Mouse (Mus musculus) kidney, embryonic 15.5 days (tissue): ENCODE measurements around the gene Coro1a. TPM values are rescaled to one million over a fixed set of nuclear protein-coding genes. Genes with fewer than 3 reads are reported as not detected.
"Not testable (repeated sequence)": the region's sequence is repeated elsewhere in the genome, so short reads cannot be mapped to it uniquely, and the experiment has no call there.

Experiments used
- ATAC-seq: fragments of 200-750 bp; cut with Nextera tagmentation; replicated peaks from 2 replicates; pipeline ENCODE4 v1.8.0; 2017; ENCODE audit warnings: moderate TSS enrichment; ENCODE audit not compliant: low FRiP score
- H3K27ac ChIP-seq: fragments of 300-500 bp; sonication (generic); 2 replicates; pipeline ENCODE4 v1.5.1; 2015; ENCODE audit warnings: mild to moderate bottlenecking, inconsistent platforms
- H3K27me3 ChIP-seq: fragments of 300-500 bp; sonication (generic); 2 replicates; pipeline ENCODE4 v1.6.1; 2015; ENCODE audit warnings: inconsistent platforms
- H3K36me3 ChIP-seq: fragments of 300-500 bp; sonication (generic); 2 replicates; pipeline ENCODE4 v1.6.1; 2015; ENCODE audit warnings: inconsistent platforms
- H3K4me1 ChIP-seq: fragments of 300-500 bp; sonication (generic); 2 replicates; pipeline ENCODE4 v1.6.1; 2015; ENCODE audit warnings: inconsistent platforms
- H3K4me2 ChIP-seq: fragments of 300-500 bp; sonication (generic); 2 replicates; pipeline ENCODE4 v1.6.1; 2015; ENCODE audit warnings: moderate library complexity, mild to moderate bottlenecking, inconsistent platforms
- H3K4me3 ChIP-seq: fragments of 300-500 bp; sonication (generic); replicated peaks from 2 replicates; pipeline ENCODE4 v1.5.1; 2015; ENCODE audit warnings: mild to moderate bottlenecking, inconsistent platforms
- H3K9ac ChIP-seq: fragments of 300-500 bp; sonication (generic); 2 replicates; pipeline ENCODE4 v1.6.1; 2015; ENCODE audit warnings: mild to moderate bottlenecking, inconsistent platforms
- H3K9me3 ChIP-seq: fragments of 300-500 bp; sonication (generic); replicated peaks from 2 replicates; pipeline ENCODE4 v1.6.1; 2016; ENCODE audit warnings: inconsistent platforms
- WGBS: fragments of 180-500 bp; shearing (Covaris S2); methylation state at CpG from one replicate; pipeline ENCODE4 v1.1.7; 2015; ENCODE audit warnings: mixed read lengths; 5-methylcytosine and 5-hydroxymethylcytosine counted together
- polyA plus RNA-seq: library from polyadenylated mRNA; unstranded; fragments of >200 nt; fragmentation: Nextera tagmentation; extraction: Ambion mirVana; gene quantifications from 2 replicates; pipeline ENCODE4 v1.2.1, GENCODE M21; 2015

Gene Coro1a
- polyA plus RNA-seq, 1 experiment from 2014 or later = 24.3 TPM

DNA sequence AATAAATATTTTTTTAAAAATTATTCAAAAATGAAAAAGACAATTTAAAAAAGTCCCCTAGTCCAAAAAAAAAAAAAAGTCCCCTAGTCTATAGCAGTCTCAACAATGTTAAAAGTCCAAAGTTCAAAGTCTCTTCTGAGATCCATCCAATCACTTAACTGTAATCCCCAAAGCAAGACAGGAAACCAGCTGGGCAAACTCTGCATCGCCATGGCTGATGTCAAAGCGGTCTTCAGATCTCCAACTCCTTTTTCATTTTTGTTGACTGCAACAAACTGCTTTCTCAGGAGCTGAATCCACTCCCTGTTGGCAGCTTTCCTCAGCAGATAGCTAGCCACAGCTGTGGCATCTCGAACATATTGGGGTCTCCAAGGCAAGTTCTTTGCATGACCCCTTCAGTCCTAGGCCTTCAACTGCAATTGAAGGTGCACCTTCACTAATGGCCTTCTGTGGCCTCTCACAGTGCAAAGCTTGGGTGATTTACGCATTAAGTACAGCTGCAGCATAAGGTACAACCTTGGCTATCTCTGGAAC, 22.7 kb upstream of the Coro1a start:
- H3K27ac ChIP-seq, H3K36me3 ChIP-seq, H3K4me3 ChIP-seq, H3K9me3 ChIP-seq, ATAC-seq, H3K4me2 ChIP-seq, H3K4me1 ChIP-seq, H3K27me3 ChIP-seq, H3K9ac ChIP-seq: not testable (repeated sequence)
- WGBS = 77% methylated on average over 4 of the region's 4 CpGs

DNA sequence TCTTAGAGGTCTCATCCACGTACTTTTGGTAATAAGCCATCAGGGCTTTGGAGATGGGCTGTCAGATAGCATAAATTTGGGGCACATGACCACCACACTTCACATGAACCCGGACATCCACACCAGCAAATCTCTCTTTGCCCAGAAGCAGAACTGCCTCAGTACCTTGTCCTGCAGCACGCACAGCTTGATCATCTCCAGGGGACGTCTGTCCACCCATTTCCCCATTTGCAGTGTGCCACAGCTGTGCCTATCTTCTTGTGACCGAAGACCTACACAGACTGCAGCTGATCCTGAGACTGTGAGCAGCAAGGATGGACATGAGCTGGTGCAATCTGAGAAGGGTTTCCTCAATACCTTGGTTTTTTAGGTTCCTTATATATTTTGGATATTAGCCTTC, 18.1 kb upstream of the Coro1a start:
- H3K27me3 ChIP-seq = no peaks in the 10 kb centered on the region
- no peaks in the 10 kb centered on the region for H3K9me3 ChIP-seq
- no peaks in the 10 kb centered on the region for H3K36me3 ChIP-seq
- H3K9ac ChIP-seq = no peak overlapping the region
- WGBS = 80% methylated on average over 5 of the region's 5 CpGs
- H3K27ac ChIP-seq = no peak overlapping the region
- no peaks in the 10 kb centered on the region for H3K4me1 ChIP-seq
- no peak for ATAC-seq
- H3K4me3 ChIP-seq = no peak overlapping the region
- H3K4me2 ChIP-seq = no peak overlapping the region

DNA sequence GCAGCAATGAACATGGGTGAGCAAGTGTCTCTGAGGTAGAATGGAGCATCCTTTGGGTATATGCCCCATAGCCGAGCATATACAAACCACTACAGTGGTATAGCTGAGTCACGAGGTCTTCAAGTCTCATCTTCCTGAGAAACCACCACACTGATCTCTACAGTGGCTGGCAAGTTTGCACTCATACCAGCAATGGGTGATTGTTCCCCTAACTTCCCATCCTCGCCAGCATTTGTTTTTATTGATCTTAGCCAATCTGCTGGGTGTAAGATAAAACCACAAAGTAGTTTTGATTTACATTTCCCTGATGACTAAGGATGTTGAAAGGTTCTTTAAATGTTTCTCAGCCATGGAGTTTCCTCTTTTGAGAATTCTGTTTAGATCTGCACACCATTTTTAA, 17.5 kb upstream of the Coro1a start:
- H3K27ac ChIP-seq = no peak overlapping the region
- H3K4me2 ChIP-seq = no peak overlapping the region
- H3K27me3 ChIP-seq = no peaks in the 10 kb centered on the region
- H3K9ac ChIP-seq = no peak overlapping the region
- no peak overlapping the region for H3K4me3 ChIP-seq
- no peaks in the 10 kb centered on the region for H3K4me1 ChIP-seq
- WGBS = 77% methylated on average over 3 of the region's 3 CpGs
- ATAC-seq = no peak
- no peaks in the 10 kb centered on the region for H3K36me3 ChIP-seq
- H3K9me3 ChIP-seq = no peaks in the 10 kb centered on the region

DNA sequence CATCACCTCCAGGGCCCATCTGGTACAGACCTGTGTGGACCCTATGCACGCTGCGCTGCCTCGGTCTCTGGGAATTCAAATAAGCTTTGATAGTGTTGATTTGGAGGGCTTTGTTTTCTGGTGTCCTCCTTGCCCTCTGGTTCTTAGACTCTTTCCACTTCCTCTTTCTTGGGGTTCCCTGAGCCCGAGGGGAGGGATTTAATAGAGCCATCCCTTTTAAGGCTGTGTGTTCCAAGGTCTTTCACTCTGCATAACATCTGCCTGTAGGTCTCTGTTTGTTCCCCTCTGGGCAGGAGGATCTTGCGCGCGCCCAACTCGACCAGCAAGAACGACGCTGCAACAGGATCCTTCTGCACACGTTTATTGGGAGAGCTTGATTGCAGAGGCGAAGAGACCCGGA, 14.0 kb upstream of the Coro1a start:
- Histone ChIP-seq H3K27me3 (no peaks in the 10 kb centered on the region), H3K36me3 (no peaks in the 10 kb centered on the region), H3K4me1 (no peaks in the 10 kb centered on the region), H3K27ac (no peak overlapping the region), H3K4me3 (no peak overlapping the region), H3K4me2 (no peak overlapping the region), H3K9ac (no peak overlapping the region), H3K9me3 (no peaks in the 10 kb centered on the region)
- no peak for ATAC-seq
- 89% methylated on average over 13 of the region's 13 CpGs for WGBS

DNA sequence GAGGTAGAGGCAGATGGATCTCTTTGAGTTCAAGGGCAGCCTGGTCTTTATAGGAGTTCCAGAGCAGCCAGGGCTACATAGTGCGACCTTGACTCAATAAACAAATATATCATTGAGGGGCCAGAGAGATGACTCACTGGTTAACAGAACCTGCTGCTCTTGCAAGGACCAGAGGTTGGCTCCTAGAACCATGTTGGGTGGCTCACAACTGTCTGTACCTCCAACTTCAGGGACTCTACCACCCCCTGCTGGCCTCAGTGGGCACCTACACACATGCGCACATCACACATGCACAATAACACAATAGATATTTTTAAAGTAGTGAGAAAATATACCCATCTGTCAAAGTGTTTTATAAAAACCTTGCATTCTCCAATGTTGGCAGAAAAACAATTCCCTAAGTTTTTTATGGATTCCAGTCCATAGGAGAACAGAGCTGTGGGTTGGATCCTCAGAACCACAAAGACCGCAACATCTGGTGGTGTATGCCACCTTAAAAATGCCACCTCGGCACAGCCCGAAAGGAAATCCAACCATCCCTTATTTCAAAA, 11.3 kb upstream of the Coro1a start:
- no peak overlapping the region for H3K4me3 ChIP-seq
- no peak for ATAC-seq
- no peaks in the 10 kb centered on the region for H3K36me3 ChIP-seq
- H3K27me3 ChIP-seq = no peaks in the 10 kb centered on the region
- no peak overlapping the region for H3K4me2 ChIP-seq
- no peaks in the 10 kb centered on the region for H3K4me1 ChIP-seq
- H3K9ac ChIP-seq = no peak overlapping the region
- H3K27ac ChIP-seq = no peak overlapping the region
- WGBS = 92% methylated on average over 5 of the region's 5 CpGs
- H3K9me3 ChIP-seq = no peaks in the 10 kb centered on the region

DNA sequence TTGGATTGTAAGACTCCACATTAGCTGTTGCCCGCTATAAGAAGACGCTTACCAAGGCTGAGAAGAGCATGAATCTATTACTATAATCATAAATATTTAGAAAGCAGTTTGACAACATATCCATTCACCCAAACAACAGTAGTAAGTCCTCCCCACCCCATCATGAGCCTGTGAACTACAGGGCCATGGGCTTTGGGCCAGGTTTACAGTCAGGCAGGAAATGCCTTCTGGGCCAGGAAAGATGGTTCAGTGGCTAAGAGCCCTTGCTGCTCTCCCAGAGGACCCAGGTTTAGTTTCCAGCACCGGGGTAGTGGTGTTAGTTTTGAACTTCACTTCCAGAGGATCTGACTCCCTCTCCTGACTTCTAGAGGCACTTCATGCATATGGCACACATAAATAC, 10.0 kb upstream of the Coro1a start:
- Histone ChIP-seq H3K4me1 (no peaks in the 10 kb centered on the region), H3K9ac (no peak overlapping the region), H3K36me3 (no peaks in the 10 kb centered on the region), H3K4me3 (no peak overlapping the region), H3K27ac (no peak overlapping the region), H3K4me2 (no peak overlapping the region), H3K9me3 (no peaks in the 10 kb centered on the region), H3K27me3 (no peaks in the 10 kb centered on the region)
- 84% methylated on average over 3 of the region's 3 CpGs for WGBS
- ATAC-seq = no peak

DNA sequence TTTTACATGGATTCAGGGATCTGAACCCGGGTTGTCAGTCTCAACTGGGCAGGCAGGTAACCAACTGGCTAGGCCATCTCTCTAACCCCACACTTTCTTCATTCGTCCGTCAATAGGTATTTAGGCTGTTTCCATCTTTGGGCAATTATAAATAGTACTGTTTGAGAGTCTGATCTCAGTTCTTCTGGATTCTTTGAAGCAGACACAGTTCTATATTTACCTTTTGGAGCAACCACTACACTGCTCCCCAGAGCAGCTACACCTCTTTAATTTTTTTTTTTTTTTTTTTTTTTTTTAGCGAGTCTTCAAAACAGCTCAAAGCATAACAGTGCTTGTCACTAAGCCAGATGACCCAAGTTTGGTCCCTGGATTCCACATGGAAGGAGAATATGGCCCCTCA, 8.1 kb upstream of the Coro1a start:
- no peak overlapping the region for H3K4me3 ChIP-seq
- no peak overlapping the region for H3K9ac ChIP-seq
- WGBS = 74% methylated on average over 4 of the region's 4 CpGs
- ATAC-seq = no peak
- no peak overlapping the region for H3K4me2 ChIP-seq
- no peaks in the 10 kb centered on the region for H3K9me3 ChIP-seq
- no peaks in the 10 kb centered on the region for H3K4me1 ChIP-seq
- no peaks in the 10 kb centered on the region for H3K27me3 ChIP-seq
- no peak overlapping the region for H3K27ac ChIP-seq
- H3K36me3 ChIP-seq = no peaks in the 10 kb centered on the region

DNA sequence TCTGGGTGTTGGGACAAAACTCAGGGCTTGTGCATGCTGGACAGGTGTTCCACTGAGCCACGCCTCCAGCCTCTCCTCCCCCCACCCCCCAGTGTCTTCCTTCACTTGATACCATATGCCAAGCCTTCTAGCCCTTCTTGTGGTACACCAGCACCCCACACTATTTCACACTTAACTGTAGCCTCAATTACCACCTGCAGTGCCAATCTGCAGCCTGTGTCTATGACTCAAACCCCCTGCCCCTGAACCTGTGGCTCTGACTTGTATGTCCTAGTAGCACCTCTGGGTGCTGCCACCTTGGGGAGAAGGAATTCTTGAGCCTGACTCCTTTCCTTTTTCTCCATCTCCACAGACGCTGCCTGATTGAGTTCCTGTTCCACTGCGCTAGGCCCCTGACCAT, 4.3 kb upstream of the Coro1a start:
- no peak overlapping the region for H3K9ac ChIP-seq
- no peak for ATAC-seq
- no peak overlapping the region for H3K4me3 ChIP-seq
- no peaks in the 10 kb centered on the region for H3K27me3 ChIP-seq
- H3K27ac ChIP-seq = no peak overlapping the region
- H3K36me3 ChIP-seq = no peaks in the 10 kb centered on the region
- no peaks in the 10 kb centered on the region for H3K9me3 ChIP-seq
- H3K4me1 ChIP-seq = no peaks in the 10 kb centered on the region
- WGBS = 72% methylated on average over 3 of the region's 3 CpGs
- H3K4me2 ChIP-seq = no peak overlapping the region

DNA sequence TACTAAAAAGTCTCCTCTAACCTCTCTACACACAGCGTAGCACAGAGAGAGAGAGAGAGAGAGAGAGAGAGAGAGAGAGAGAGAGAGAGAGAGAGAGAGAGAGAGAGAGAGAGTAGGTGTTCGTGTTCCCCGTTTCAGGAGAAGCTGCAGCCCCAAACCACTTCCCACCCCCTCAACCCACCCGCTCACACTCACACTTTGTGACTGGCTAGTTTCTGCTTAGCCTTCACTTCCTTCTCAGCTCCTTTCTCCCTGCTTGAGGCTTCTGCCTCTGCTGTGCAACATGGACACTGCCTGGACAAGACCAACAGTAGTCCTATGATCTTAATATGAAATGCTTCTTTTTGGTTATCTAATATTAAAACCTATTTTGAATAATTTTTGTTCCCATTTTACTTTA, 2.7 kb upstream of the Coro1a start:
- Histone ChIP-seq H3K4me3 (no peak overlapping the region), H3K36me3 (no peaks in the 10 kb centered on the region), H3K4me1 (no peaks in the 10 kb centered on the region; the same call in 1 of the 2 replicates)

DNA sequence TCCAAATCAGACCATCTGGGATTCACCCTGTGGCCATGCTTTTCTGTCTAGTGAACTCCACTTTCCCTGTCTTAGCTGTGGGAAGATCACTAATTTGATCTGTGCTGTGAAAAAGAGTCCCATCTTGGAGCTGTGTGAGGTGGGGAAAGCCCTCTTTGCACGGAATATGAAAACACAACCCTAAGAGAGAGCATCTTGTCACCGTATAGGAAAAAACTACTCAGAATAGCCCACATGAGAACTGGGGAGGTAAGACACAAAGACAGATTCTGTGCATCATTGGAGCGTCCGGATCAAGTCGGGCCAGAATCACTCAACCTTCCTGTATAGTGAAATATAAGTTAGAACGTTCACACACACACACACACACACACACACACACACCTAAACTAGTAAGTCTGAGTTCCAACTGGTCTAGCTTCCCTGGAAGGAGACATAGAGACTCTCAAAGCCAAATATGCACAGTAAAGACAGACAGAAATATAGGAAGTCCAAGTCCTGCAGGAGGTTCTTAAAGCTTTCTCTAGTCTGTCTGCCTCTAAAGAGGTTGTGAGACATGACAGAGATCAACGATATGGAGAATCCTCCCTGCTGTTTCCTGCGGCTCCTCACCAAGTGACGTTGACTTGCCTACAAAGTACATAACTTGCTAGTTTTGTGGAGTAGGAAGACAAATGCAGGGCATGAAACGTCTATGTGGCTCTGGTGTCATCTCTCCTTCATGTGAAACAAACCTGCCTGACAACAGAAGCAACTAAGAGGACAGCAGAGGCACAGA, 777 bp upstream of the Coro1a start:
- Histone ChIP-seq H3K9me3 (no peaks in the 10 kb centered on the region), H3K4me1 (peaks cover 17% of the 10 kb centered on the region), H3K27me3 (peaks cover 28% of the 10 kb centered on the region), H3K27ac (no peak overlapping the region), H3K4me3 (no peak overlapping the region), H3K36me3 (no peaks in the 10 kb centered on the region), H3K9ac (no peak overlapping the region), H3K4me2 (no peak overlapping the region)
- no peak for ATAC-seq
- WGBS = 83% methylated on average over 10 of the region's 10 CpGs

More for the DNA sequence above, 2.7 kb upstream of the Coro1a start:
- no peak for ATAC-seq
- Histone ChIP-seq H3K9ac (no peak overlapping the region), H3K27ac (no peak overlapping the region), H3K27me3 (peaks cover 10% of the 10 kb centered on the region), H3K9me3 (no peaks in the 10 kb centered on the region), H3K4me2 (no peak overlapping the region)
- 63% methylated on average over 4 of the region's 4 CpGs for WGBS

DNA sequence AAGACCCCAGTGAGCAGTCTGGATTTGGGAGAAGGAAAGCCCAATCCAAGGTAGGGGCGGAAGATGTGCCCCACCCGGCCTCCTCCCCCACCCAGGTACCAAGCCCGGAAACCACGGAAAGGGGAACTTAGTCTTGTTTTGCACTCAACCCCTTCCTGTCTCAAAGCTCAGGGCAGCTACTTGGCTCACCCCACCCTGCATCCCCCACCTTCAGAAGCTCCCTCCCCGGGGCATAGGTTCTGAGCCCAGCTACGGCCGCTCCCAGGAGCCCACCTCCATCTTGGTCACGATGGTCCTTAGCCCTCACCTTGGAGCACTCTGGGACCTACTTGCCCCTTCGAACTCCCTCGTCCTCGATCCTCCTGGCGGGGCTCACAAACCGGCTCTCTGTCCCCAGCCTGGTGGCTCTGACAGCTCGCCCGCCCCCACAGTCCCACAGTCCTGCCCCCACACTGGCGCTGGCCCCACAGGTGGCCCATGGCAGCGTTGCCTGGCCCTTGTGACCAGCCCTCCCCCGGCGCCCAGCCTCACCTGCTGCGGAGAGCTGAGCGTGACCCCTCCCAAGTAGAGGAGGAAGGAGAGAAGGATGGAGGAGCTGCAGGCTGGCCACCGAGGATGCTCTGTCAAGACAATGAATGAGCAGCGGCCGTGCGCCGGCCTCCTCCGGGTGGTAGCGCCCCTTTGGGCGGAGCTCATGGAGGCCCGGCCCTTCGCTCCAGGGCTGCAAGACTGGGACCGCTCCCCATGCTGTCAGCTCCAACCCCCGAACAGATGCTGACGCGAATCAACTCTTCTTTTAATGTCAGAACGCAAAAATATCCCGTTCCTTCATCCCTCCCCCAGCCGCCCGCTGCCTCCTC, 3.2 kb downstream of the Coro1a start:
- peaks cover 26% of the 10 kb centered on the region for H3K4me1 ChIP-seq
- no peak overlapping the region for H3K27ac ChIP-seq
- H3K9ac ChIP-seq = peak overlapping the region; percentile 50
- H3K36me3 ChIP-seq = 0 out of 2 replicates have a peak, but pooled peaks cover 4% of the 10 kb centered on the region
- H3K4me3 ChIP-seq = peak overlapping the region; percentile 49
- no peaks in the 10 kb centered on the region for H3K9me3 ChIP-seq
- ATAC-seq = peak; percentile 75
- 2% methylated on average over 39 of the region's 39 CpGs for WGBS
- H3K4me2 ChIP-seq = peak overlapping the region; percentile 95
- peaks cover 44% of the 10 kb centered on the region for H3K27me3 ChIP-seq

DNA sequence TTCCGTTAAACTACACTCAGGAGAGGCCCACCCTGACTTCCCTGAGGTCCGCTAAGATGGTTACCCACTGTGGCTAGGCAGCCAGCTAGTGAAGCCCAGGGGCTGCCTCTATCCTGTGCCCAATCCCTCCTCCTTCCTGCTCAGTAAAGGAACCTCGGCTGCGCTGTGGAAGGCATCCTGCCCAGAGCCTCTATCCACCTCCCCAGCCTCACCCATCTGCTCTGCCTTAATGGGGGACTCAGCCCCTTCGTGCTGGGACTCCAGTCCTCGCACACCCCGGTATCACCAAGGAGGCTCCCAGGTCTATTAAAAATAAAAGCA, 3.9 kb downstream of the Coro1a start:
- 12% methylated on average over 7 of the region's 7 CpGs for WGBS
- H3K36me3 ChIP-seq = 0 out of 2 replicates have a peak, but pooled peaks cover 9% of the 10 kb centered on the region
- no peak for ATAC-seq
- H3K9me3 ChIP-seq = no peaks in the 10 kb centered on the region
- H3K9ac ChIP-seq = no peak overlapping the region
- H3K4me3 ChIP-seq = peak overlapping the region; percentile 49
- peak overlapping the region; percentile 95 for H3K4me2 ChIP-seq
- peaks cover 26% of the 10 kb centered on the region for H3K4me1 ChIP-seq
- H3K27ac ChIP-seq = no peak overlapping the region
- H3K27me3 ChIP-seq = peaks cover 44% of the 10 kb centered on the region
